Mouse (Mus musculus) frontal cortex, postnatal 10 days (tissue): ENCODE measurements around the gene Cmtm6.
"Not testable (repeated sequence)": the region's sequence is repeated elsewhere in the genome, so short reads cannot be mapped to it uniquely, and the experiment has no call there.

Source experiments
- DNase-seq, 2 experiments: peaks; one replicate each; pipeline ENCODE4 v3.0.0; 2022; ENCODE audit warnings: low spot score in 2 of 2, mixed read lengths in 1 of 2

Cmtm6 gene

DNA sequence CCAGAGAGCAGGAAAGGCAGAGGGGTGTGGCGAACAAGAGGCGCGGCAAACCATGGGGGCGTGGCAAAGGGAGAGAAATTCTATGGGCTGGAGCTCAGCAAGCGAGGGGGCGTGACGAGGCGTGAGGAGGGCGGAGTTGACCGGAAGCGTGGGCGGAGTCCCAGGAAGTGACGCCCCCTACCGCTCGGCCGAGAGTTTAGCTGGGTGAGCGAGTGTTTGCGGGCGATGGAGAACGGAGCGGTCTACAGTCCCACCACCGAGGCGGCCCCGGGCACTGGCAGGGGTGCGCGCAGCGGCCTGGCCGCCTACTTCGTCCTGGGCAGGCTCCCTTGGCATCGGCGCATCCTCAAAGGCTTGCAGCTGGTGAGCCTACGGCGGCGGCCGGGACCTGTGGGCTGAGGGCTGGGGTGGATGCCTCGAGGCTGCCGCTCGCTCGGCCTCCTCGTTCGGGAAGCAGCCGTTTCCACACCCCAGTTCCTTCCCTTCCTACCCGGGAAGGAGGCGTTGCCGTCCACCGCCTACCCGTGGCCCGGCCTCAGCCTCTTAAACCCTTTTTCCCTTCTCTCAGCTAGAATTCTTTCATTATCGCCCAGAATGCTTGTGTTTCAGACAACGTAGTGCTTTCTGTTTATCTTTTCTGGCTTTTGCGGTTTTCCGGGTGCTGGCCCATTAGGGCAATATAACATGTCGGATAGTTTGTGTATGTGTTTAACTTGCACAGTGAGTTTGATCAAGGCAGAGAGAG is at the start of gene Cmtm6:
Gene Cmtm6 (plus strand): TSS at position 106 of the 745 bp plus-strand sequence.
- peak; percentile 92 to 96 for DNase-seq

DNA sequence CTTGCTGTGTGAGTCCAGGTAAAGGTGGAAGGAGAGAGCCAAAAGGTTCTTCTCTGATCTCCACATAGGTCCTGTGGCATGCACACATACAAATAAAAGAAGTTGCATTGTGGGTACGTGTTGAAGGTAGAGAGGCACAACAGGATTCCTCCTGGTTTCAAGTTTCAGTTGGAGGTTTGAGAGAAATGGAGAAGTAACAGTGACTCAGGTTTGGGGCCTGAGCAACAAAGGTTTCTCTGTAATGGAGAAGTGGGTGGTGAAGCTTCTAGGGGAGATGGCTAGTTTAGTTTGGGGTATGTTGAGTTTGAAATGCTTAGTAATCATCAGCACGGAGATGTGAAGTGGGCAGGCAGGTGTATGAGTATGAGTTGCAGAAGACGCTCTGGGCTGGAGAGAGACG is 48.7 kb upstream of the Cmtm6 start:
- DNase-seq, result no peak

DNA sequence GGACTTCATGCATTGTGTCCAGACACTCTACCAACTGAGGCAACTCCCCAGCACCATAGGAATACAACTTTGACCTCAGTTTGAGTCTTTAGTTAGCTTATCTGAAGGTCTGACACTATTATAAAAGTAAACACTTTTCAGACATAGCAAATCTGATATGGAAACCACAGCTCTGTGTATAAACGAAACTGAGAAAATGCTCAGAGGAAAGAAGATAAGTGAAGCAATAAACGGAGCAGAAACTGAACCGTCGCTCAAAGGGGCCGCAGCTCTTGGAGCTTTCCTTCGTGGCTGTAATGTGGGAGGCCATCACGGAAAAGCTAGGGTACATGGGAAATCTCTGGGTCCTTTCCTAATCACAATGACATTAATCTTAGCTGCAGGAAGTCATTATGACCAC is 44.7 kb upstream of the Cmtm6 start:
- no peak for DNase-seq

DNA sequence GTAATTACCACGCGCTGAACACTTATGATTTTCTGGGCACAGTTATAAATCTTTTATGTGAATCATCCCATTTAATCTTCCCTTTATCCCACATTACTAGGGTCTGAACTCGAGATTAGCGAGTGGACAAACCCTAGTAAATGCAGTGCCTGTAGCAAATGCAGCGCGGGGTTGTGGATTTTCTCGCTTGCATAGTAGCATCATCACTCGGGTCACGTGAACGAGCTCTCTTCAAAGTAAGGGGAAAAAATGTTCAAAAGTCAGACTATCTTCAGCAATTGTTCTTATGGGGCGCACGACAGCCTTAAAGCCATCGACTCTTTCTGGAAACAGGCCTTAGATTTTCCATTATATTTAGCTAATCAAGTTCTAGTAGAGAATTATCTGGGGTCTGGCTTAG is 43.3 kb upstream of the Cmtm6 start:
- DNase-seq, result no peak

DNA sequence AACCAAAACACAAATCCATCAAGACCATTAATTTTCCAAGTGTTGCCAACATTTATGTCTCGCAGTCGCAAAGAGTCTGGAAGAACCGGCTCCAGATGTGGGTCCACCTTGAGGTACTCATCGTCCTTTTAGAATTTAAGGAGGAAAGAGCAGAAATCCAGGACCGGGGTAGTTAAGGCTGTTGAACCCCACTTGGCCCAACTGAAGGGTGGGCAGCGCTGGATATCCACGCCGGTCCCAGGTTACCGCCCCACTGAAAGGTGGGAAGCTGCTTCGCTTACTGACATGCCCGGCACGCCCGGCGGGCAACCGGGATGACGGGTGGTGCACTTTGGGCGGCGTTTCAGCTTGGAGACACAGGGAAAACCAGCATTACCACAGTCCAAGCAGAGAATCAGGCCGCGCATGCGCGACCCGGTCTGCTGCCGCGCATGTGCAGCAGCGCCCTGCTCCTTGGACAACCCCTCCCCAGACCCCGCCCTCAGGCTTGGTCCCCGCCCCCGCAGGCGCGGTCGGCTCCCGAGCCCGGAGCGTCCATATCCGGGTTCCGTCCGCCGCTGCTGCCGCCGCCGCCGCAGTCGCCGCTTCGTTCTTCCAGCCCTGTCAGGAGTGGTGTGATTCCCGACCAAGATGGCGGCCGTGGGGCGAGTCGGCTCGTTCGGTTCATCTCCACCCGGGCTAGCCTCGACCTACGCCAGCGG is 42.5 kb upstream of the Cmtm6 start, which contains the start of gene Dync1li1:
Gene Dync1li1 (plus strand): TSS at position 539 of the 701 bp plus-strand sequence.
- peak; percentile 95 to 97 for DNase-seq

DNA sequence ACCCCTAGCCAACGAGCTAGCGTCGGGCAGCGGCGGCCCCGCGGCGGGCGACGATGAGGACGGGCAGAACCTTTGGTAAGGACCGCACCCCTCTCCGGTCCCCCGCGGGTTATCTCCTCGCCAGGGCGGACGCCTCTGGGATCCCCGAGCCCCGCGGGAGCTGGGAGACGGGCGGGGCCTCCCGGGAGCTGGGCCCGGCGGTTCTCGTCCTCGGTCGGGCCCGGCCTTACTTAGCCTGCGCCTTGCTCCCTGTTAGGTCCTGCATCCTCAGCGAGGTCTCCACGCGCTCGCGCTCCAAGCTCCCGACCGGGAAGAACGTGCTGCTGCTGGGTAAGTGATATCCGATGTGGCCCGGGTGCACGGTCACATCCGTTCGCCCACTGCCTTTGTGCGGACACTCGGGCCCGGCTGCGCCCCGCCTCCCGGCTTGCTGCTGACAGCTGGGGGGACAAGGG is 41.9 kb upstream of the Cmtm6 start:
- no peak for DNase-seq

DNA sequence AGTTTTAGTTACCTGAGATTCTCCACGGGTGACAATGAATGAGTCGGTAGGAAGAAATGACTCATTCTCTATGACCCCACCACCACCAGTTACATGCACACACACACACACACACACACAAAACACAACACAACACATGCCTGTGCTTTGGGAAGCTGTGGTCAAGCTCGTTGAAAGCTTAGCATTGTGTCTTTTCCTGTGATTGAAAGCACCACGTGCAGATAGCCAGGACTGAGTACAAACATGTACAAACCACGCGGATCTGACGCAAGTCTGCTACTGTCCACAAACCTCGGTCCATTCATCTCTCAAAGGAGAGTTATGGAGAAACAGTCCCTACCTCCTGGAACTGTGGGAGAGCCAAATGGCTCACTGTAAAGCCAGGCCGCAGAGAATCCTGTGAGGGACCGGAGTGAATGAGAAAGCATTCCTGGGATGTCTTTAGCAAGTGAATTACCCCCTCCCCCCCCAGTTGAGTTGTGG is 40.8 kb upstream of the Cmtm6 start:
- DNase-seq, result no peak

DNA sequence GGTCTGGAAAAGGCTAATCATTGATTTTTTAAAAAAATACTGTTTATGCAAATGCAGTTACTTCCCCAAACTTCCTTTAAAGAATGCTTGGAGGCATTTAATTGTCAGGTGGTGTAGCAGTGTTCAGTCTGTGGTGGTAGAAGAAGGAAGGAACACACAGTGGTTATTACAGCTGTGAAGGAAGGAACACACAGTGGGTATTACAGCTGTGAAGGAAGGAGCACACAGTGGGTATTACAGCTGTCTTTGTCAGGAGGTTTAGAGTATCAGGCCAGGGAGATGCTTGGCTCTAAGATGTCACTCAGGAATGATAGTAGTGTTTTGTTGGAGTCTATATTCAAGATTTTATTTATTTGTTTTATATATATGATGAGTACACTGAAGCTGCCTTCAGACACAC is 39.8 kb upstream of the Cmtm6 start:
- DNase-seq, result no peak

DNA sequence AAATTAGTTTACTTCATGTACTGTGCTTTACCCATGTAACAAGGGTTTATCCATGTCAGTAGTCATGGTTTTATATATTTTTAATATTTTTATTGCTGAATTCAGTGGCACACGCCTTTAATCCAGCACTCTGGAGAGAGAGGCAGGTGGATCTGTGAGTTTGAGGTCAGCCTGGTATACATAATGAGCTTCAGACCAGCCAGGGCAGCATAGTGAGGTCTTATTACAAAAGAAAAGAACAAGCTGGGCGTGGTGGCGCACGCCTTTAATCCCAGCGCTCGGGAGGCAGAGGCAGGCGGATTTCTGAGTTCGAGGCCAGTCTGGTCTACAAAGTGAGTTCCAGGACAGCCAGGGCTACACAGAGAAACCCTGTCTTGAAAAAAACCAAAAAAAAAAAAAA is 35.3 kb upstream of the Cmtm6 start:
- not testable (repeated sequence) for DNase-seq

DNA sequence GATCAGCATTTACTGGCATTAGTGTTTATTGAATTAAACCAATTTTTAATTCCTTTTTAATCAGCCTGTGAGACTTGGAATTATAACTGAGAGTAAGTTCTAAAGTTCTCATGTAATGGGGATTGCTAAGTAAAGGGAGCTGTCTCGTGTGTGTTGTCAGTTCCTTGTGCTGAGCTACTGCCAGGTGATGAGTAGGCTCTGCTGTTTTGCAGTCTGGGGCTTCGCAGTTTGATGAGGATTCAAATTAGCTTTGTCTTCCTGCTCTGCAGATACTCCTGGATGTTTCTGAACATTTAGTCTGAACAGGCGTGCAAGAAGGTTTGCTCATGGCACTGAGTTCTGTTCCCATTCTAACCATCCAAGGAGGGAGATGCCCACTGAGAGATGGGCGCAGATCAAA is 33.8 kb upstream of the Cmtm6 start:
- DNase-seq, result no peak

DNA sequence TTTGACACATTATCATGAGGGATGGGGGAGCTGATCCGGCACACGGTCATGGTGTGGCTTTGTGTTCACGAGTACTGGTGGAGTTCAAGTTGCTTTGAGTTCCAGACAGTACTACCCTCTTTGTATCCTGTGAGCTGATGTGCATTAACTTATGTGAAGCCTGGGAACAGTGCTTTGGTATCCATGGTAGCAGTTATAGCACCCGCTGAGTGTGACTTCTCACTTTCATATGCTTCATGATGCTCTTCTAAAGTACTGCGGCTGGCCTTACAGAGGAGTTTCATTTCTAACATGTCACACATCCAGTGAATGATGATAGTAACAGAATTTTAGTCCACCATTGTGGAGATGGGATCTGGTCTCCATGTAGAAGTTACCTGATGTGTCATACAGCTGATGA is 33.0 kb upstream of the Cmtm6 start:
- DNase-seq, result no peak

DNA sequence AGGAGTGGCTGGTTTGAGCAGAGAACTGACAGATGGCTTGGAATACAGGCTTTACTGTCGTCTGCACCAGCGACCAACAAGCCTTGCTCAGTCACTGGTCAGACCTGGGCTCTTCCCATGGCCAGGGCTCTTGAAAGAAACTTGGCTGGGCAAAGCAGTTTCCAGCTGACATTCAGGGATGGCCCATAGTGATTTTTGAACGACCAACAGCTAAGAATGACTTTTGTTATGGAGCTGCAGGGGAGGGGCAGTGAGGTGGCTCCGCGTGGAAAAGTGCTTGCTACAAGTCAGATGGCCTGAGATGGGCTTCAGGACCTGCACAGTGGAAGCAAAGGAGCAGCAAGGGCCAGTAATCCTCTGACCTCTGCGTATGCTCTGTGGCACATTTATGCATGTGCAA is 31.7 kb upstream of the Cmtm6 start:
- no peak for DNase-seq

DNA sequence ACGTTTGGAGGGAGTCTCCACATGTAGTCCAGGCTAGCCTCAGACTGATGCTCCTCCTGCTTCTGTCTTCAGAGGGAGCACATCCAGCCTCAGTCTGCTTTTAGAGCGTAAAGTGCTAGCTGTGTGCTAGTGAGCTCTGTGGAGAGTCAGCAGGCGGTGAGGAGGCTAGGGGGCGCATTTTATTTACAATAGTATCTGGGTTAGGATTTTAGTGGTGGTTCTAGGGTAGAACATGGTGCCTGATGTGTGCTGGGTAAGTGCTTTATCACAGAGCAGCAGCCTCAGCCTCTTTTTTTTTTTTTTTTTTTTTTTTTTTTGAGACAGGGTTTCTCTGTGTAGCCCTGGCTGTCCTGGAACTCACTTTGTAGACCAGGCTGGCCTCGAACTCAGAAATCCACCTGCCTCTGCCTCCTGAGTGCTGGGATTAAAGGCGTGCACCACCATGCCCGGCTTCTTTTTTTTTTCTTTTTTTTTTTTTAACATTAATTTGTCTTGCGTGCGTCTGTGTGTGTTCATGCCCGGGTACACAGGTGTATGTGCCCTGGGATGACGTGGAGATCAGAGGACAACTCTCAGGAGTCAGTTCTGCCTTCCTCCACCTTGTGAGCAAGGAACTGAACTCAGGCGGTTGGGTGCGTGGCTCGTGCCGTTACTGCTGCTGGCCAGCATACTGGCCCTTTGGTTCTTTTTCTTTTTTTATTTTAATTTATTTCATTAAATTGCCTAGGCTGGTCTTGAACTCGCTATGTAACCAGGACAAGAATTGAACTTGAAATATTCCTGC is 30.8 kb upstream of the Cmtm6 start:
- DNase-seq, result no peak

DNA sequence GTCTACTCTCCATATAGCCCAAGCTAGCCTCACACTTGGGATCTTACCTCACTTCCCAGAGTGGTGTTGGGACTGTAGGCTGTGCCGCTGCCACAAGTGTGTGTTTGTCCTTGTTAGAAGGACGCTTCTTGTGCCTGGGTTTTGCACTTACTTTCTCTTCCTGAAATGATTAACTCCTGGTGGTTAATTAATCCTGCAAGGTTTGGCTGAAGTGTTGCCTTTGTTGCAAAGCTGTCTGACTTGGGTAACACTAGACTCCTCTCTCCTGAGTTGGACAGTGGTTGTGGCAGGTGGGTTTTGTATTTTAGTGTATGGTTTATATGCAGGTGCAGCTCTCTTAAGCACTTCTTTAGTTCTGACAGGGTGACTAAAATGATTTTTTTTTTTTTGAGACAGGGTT is 29.9 kb upstream of the Cmtm6 start:
- DNase-seq, result no peak

DNA sequence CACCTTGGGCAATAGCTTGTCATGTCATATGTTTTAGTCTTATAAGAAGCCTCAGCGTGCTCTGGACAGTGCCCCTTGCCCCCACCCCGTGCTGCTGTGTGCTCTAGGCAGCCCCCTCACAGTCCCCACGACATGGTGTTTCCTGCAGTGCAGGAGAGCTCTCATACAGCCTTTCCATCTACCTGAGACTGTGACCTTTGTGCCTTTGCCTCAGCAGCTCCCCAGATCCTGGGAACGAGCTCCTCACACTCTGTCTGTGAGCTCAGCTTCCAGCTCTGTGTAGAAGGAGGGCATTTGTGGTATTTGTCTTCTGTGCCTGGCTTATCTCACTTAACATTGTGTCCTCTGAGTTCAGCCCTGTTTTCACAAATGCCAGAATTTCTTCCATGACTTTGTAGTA is 29.0 kb upstream of the Cmtm6 start:
- DNase-seq, result no peak

DNA sequence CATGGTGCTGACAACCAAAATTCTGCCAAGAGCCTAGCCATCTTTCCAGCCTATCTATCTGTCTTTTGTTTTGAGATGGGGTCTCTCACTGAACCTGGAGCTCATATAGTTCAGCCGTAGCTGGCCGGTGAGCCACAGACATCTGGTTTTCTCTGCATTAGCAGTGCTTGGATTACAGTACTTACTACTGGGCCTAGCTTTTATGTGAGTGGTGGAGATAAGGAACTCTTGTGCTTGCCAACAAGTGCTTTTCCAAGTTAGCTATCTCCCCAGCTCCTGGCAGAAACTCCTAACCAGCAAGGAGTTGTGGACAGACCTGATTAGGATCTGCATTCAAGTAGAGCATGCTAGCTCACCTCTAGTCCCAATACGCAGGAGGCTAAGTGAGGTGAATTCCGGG is 23.1 kb upstream of the Cmtm6 start:
- DNase-seq, result no peak

DNA sequence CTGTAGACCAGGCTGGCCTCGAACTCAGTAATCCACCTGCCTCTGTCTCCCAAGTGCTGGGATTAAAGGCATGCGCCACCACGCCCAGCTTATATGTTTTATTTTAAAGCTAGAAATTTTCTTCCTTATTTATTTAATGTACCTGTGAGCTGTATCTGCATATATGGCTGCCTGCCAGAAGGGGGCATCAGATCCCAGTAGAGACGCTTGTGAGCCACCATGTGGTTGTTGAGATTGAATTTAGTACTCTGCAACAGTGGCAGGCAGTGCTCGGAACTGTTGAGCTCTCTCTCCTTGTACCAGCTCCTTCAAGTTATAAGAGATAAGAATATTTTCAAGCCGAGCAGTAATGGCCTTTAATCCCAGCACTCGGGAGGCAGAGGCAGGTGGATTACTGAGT is 20.6 kb upstream of the Cmtm6 start:
- DNase-seq, result no peak

DNA sequence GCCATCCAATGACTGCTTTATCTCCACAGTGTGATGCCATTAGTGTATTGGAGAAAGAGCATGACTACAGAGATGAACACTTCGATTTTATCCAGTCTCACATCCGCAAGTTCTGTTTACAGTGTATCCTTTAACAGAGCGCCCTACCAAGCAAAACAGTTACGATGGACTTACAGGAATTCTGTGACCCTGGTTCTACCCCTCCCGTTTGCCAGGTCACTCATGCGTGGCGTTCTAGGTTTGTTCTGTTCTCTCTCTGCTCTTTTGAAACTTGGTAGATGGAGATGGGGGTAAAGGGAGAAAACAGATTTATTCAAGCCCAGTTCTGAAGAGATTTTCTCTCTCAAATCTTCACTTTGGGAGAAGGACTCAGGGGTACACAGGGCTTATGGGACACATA is 17.4 kb upstream of the Cmtm6 start:
- no peak for DNase-seq

DNA sequence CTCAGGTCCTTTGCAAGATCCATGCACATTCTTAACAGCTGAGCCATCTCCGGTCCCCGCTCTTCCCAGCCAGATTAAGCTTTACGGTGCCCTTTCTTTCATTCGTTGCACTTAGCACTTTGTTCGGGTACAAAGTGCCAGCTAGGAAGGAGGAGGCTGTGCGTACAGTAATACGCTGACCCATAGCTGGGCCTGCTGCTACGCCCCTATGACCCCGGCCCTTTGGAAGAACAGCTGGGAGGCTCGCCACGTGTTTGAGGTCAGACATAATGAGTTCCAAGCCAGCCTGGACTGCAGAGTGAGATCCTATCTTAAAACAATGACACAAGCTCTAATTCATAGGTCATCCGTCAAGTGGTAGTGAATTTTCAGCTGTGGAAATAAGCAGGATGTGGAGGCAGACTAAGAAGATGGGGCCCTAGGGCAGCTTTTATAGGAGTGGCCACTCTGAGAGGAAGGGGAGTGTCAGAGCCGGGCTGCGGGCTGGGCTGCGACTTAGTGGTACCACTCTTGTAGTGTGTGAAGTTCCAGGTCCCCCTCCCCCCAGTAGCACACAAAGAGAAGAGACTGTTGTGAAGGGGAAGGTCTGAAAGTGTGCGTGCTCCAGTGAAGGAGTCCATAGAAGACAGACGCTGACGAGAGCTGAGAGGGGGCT is 14.1 kb upstream of the Cmtm6 start:
- no peak for DNase-seq

DNA sequence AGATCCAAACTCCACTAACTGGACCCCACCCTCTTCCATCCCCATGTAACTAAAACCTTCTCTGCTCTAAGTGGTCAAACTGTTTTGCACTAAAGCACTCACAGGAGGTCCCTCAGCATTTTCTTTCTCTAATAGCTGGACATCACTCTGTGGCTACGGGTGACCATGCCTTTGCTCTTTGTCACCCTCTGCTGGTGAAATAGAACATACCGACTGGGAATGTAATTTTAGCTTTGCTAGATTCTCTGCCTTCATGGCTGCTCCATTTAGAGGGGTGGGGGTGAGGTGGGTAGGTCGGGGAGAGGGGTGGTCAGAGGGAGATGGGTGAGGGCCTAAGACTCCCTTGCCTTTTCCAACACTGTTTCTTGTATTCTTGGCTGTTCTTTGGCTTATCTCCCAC is 3.6 kb upstream of the Cmtm6 start:
- DNase-seq, result no peak

DNA sequence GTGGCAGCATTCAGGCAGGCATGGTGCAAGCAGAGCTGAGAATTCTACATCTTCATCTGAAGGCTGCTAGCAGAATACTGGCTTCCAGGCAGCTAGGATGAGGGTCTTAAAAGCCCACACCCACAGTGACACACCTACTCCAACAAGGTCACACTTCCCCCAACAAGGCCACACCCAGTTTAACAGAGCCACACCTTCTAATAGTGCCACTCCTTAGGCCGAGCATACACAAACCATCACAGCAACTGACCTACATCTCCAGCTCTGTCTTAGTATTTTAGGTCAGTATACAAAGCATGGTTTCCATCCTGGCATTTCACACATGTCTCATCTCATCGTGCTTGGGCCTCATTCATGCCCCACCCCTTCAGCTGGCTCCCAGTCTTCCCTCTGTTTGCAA is 2.5 kb upstream of the Cmtm6 start:
- DNase-seq, result not testable (repeated sequence)
